In genomic region chr8:120513145-120513544, GRCm38 (mm10) we compare ENCODE assay signal across 14 mouse cellular contexts.
DNase-seq lines count a peak whose midpoint lies in the region; ATAC-seq and TF ChIP-seq lines count a peak whose summit lies in the region.
"Had no signal": no experiment of that assay in that cellular context is flagged by ENCODE, and none has a peak within 500 bp of the region (broad histone marks: within the 10 kb centered on the region; RNA-seq: fewer than 3 reads in every experiment).

No protein-coding gene starts in this region.

- H3K79me2 ChIP-seq in heart, adult 2 months (replicated peaks; ENCODE audit: control insufficient read depth, insufficient read depth, low read length): peaks cover 4% of the 10 kb centered on the region

- TF ChIP-seq EP300 in heart, adult 2 months (IDR thresholded peaks at IDR 0.05; ENCODE audit: insufficient read depth, low read depth, low read length): no peak

- no peak for ATAC-seq in heart, embryonic 11.5 days (replicated peaks; ENCODE audit: insufficient number of reproducible peaks, low FRiP score, low TSS enrichment)
- ATAC-seq in midbrain, embryonic 12.5 days (ENCODE audit: low FRiP score, low read depth): no peak
- ATAC-seq: activated CD4-positive, CD25-positive, alpha-beta regulatory T cell, adult 4 months; intestine, postnatal 0 days had no signal

- H3K4me2 ChIP-seq in heart, embryonic 11.5 days: peak overlapping the region; percentile 14; the same call in 1 of the 2 replicates
- H3K4me2 ChIP-seq in midbrain, embryonic 12.5 days (replicated peaks): peak overlapping the region; percentile 34

- no peak for TF ChIP-seq CTCF in heart, adult 2 months (IDR thresholded peaks at IDR 0.05)
- TF ChIP-seq CTCF in cerebellum, adult 2 months (IDR thresholded peaks at IDR 0.05; ENCODE audit: borderline replicate concordance, insufficient read depth, low read depth, low read length): no peak

- peaks cover 94% of the 10 kb centered on the region for H3K4me1 ChIP-seq in heart, embryonic 11.5 days (ENCODE audit: control insufficient read depth, insufficient read depth, low read length)
- H3K4me1 ChIP-seq in heart, adult 2 months (ENCODE audit: control insufficient read depth, insufficient read depth, low read length): peaks cover 13% of the 10 kb centered on the region
- peaks cover 32 to 75% of the 10 kb centered on the region in 2 experiments for H3K4me1 ChIP-seq in ES-E14 (ENCODE audit: control insufficient read depth in 2 of 2, insufficient read depth in 2 of 2, low read length in 2 of 2, poor library complexity in 1 of 2)
- H3K4me1 ChIP-seq in hindbrain, embryonic 10.5 days (replicated peaks): peaks cover 100% of the 10 kb centered on the region
- H3K4me1 ChIP-seq in midbrain, embryonic 12.5 days: peaks cover 100% of the 10 kb centered on the region
- peaks cover 75% of the 10 kb centered on the region for H3K4me1 ChIP-seq in cerebellum, adult 2 months (ENCODE audit: control insufficient read depth, insufficient read depth, low read length)

- no peak for TF ChIP-seq POLR2A in heart, adult 2 months (IDR thresholded peaks at IDR 0.05; ENCODE audit: insufficient read depth, low read depth, low read length)
- no peak for TF ChIP-seq POLR2A in cerebellum, adult 2 months (IDR thresholded peaks at IDR 0.05; ENCODE audit: borderline replicate concordance, insufficient read depth, low read length)

- no peak overlapping the region for H3K4me3 ChIP-seq in heart, embryonic 11.5 days (ENCODE audit: low read depth, low read length)
- no peak overlapping the region for H3K4me3 ChIP-seq in heart, adult 2 months
- H3K4me3 ChIP-seq in ES-E14 (ENCODE audit: insufficient read depth in 1 of 2, low read depth in 1 of 2, low read length in 2 of 2, poor library complexity in 1 of 2, severe bottlenecking in 1 of 2): peak overlapping the region in 1 of 2 experiments; percentile 25; a peak in 2 of 4 replicates
- H3K4me3 ChIP-seq in hindbrain, embryonic 10.5 days: peak overlapping the region; percentile 29
- no peak overlapping the region for H3K4me3 ChIP-seq in midbrain, embryonic 12.5 days
- no peak overlapping the region for H3K4me3 ChIP-seq in cerebellum, adult 2 months (replicated peaks; ENCODE audit: insufficient read depth, low read depth, low read length)
- H3K4me3 ChIP-seq: left cerebral cortex, adult 2 months had no signal

- no peak for DNase-seq in heart, adult 2 months
- DNase-seq in ES-E14 (ENCODE audit: low read depth, low spot score): no peak
- DNase-seq in hindbrain, embryonic 10.5 days (ENCODE audit: low spot score): no peak
- no peak for DNase-seq in cerebellum, adult 2 months
- DNase-seq in adrenal gland, postnatal 10 days: no peak
- no peak for DNase-seq in layer of hippocampus, postnatal 36 days
- DNase-seq: gastrocnemius, postnatal 14 days; kidney, postnatal 25 days; lung, postnatal 14 days had no signal

- in situ Hi-C loops in ES-E14 (cut with MboI; ENCODE audit: low sequenced_read_pairs in 2 of 2, unreplicated experiment in 2 of 2): no loop called here

- H3K9ac ChIP-seq in heart, embryonic 11.5 days (ENCODE audit: low read depth, low read length): no peak overlapping the region
- no peak overlapping the region for H3K9ac ChIP-seq in heart, adult 2 months (ENCODE audit: low read depth, low read length)
- H3K9ac ChIP-seq in ES-E14 (ENCODE audit: insufficient read depth, low read depth, low read length, poor library complexity, severe bottlenecking): no peak overlapping the region; the same call in 1 of the 2 replicates
- H3K9ac ChIP-seq in midbrain, embryonic 12.5 days (replicated peaks): peak overlapping the region; percentile 49

- no peaks in the 10 kb centered on the region for H3K9me3 ChIP-seq in heart, embryonic 11.5 days (replicated peaks; ENCODE audit: control insufficient read depth, low read length)
- H3K9me3 ChIP-seq in ES-E14 (ENCODE audit: control insufficient read depth, insufficient read depth, low read depth, low read length): no peaks in the 10 kb centered on the region
- no peaks in the 10 kb centered on the region for H3K9me3 ChIP-seq in hindbrain, embryonic 10.5 days
- H3K9me3 ChIP-seq in midbrain, embryonic 12.5 days: no peaks in the 10 kb centered on the region

- H3K36me3 ChIP-seq in heart, embryonic 11.5 days (ENCODE audit: control insufficient read depth, insufficient read depth, low read length): no peaks in the 10 kb centered on the region
- no peaks in the 10 kb centered on the region for H3K36me3 ChIP-seq in heart, adult 2 months (ENCODE audit: control insufficient read depth, insufficient read depth, low read length)
- no peaks in the 10 kb centered on the region for H3K36me3 ChIP-seq in ES-E14 (ENCODE audit: control insufficient read depth, insufficient read depth, low read length, poor library complexity, severe bottlenecking)
- H3K36me3 ChIP-seq in hindbrain, embryonic 10.5 days: no peaks in the 10 kb centered on the region
- H3K36me3 ChIP-seq in midbrain, embryonic 12.5 days: no peaks in the 10 kb centered on the region

- 40% methylated on average over 6 of the region's 6 CpGs for WGBS in heart, embryonic 11.5 days (ENCODE audit: insufficient replicate concordance)
- WGBS in heart, adult 2 months: 95% methylated on average over 6 of the region's 6 CpGs
- 16% methylated on average over 6 of the region's 6 CpGs for WGBS in hindbrain, embryonic 10.5 days
- 18% methylated on average over 6 of the region's 6 CpGs for WGBS in midbrain, embryonic 12.5 days
- 70% methylated on average over 6 of the region's 6 CpGs for WGBS in cerebellum, adult 2 months

- intact Hi-C loops in heart, adult 2 months (cut with DNase I): no loop called here

- no peaks in the 10 kb centered on the region for H3K27me3 ChIP-seq in heart, embryonic 11.5 days (ENCODE audit: control insufficient read depth, insufficient read depth, low read length)
- no peaks in the 10 kb centered on the region for H3K27me3 ChIP-seq in heart, adult 2 months (ENCODE audit: control insufficient read depth, insufficient read depth, low read length)
- peaks cover 85% of the 10 kb centered on the region for H3K27me3 ChIP-seq in hindbrain, embryonic 10.5 days (ENCODE audit: insufficient read depth, poor library complexity, severe bottlenecking)
- peaks cover 45% of the 10 kb centered on the region for H3K27me3 ChIP-seq in midbrain, embryonic 12.5 days
- H3K27me3 ChIP-seq in cerebellum, adult 2 months (ENCODE audit: control insufficient read depth, insufficient read depth, low read length): no peaks in the 10 kb centered on the region

- no peak overlapping the region for H3K27ac ChIP-seq in heart, embryonic 11.5 days (ENCODE audit: low read depth, low read length)
- no peak overlapping the region for H3K27ac ChIP-seq in heart, adult 2 months
- peak overlapping the region; percentile 65 for H3K27ac ChIP-seq in ES-E14 (ENCODE audit: insufficient read depth, low read depth, low read length, poor library complexity, severe bottlenecking)
- peak overlapping the region; percentile 84 for H3K27ac ChIP-seq in hindbrain, embryonic 10.5 days
- peak overlapping the region; percentile 96 for H3K27ac ChIP-seq in midbrain, embryonic 12.5 days (replicated peaks)
- no peak overlapping the region for H3K27ac ChIP-seq in cerebellum, adult 2 months (ENCODE audit: insufficient read depth, low read length)
- H3K27ac ChIP-seq: left cerebral cortex, adult 2 months had no signal

TF ChIP-seq in ES-E14, 5 proteins besides CTCF, POLR2A, EP300 and RAD21:
- TF ChIP-seq ZC3H11A (IDR thresholded peaks at IDR 0.05; ENCODE audit: borderline replicate concordance, low read depth, low read length): no peak

Comparison
In these comparisons a context has a peak if more than half of its experiments do, and no peak if none do; other contexts are left out.
1. H3K27ac ChIP-seq: peak in ES-E14 (single experiment), hindbrain, embryonic 10.5 days (single experiment) and midbrain, embryonic 12.5 days (single experiment); none in heart, embryonic 11.5 days (single experiment), heart, adult 2 months (single experiment) and cerebellum, adult 2 months (single experiment).